Mouse (Mus musculus) myocyte (in vitro differentiated cells): Measurements from ENCODE around the gene Elfn1.

Source experiments
- E2F4 ChIP-seq: IDR thresholded peaks from one replicate; pipeline ENCODE4 v1.6.1; 2011; ENCODE audit warnings: mild to moderate bottlenecking, control low read depth, moderate library complexity; ENCODE audit not compliant: insufficient read depth
- MAX ChIP-seq: IDR thresholded peaks from one replicate; pipeline ENCODE4 v1.6.1; 2011; ENCODE audit warnings: low read depth, mild to moderate bottlenecking, control low read depth
- POLR2A ChIP-seq: IDR thresholded peaks from one replicate; pipeline ENCODE4 v1.6.1; 2011; ENCODE audit warnings: low read depth, mild to moderate bottlenecking, control low read depth, moderate library complexity; ENCODE audit not compliant: insufficient read length
- SRF ChIP-seq: IDR thresholded peaks from one replicate; pipeline ENCODE4 v1.6.1; 2011; ENCODE audit warnings: low read depth; ENCODE audit not compliant: control insufficient read depth, insufficient read length
- TCF12 ChIP-seq: IDR thresholded peaks from one replicate; pipeline ENCODE4 v1.6.1; 2011; ENCODE audit warnings: mild to moderate bottlenecking, control low read depth; ENCODE audit not compliant: poor library complexity, insufficient read depth, severe bottlenecking
- USF1 ChIP-seq: IDR thresholded peaks from one replicate; pipeline ENCODE4 v1.6.1; 2011; ENCODE audit warnings: low read depth, mild to moderate bottlenecking, control low read depth, moderate library complexity

GRCm38 (mm10) chr5:139977476-139977875, 69.7 kb downstream of the Elfn1 start:
- TF ChIP-seq TCF12 (no peak), POLR2A (no peak), USF1 (no peak), E2F4 (no peak), MAX (no peak), SRF (no peak)
